Mouse (Mus musculus) midbrain, embryonic 15.5 days (tissue): Measurements from ENCODE around the gene Zcchc24. TPM values are rescaled to one million over a fixed set of nuclear protein-coding genes. Genes with fewer than 3 reads are reported as not detected.

Source experiments
- ATAC-seq: fragments of 200-750 bp; cut with Nextera tagmentation; replicated peaks from 2 replicates; pipeline ENCODE4 v1.8.0; 2017; ENCODE audit warnings: moderate TSS enrichment
- H3K27ac ChIP-seq: fragments of 300-500 bp; sonication (generic); 2 replicates; pipeline ENCODE4 v1.5.1; 2015; ENCODE audit warnings: mild to moderate bottlenecking, inconsistent platforms
- H3K27me3 ChIP-seq: fragments of 300-500 bp; sonication (generic); replicated peaks from 2 replicates; pipeline ENCODE4 v1.6.1; 2015; ENCODE audit warnings: inconsistent platforms
- H3K36me3 ChIP-seq: fragments of 300-500 bp; sonication (generic); replicated peaks from 2 replicates; pipeline ENCODE4 v1.6.1; 2015; ENCODE audit warnings: inconsistent platforms
- H3K4me1 ChIP-seq: fragments of 300-500 bp; sonication (generic); 2 replicates; pipeline ENCODE4 v1.6.1; 2015; ENCODE audit warnings: inconsistent platforms
- H3K4me2 ChIP-seq: fragments of 300-500 bp; sonication (generic); 2 replicates; pipeline ENCODE4 v1.6.1; 2015; ENCODE audit warnings: inconsistent platforms, mild to moderate bottlenecking, moderate library complexity
- H3K4me3 ChIP-seq: fragments of 300-500 bp; sonication (generic); 2 replicates; pipeline ENCODE4 v1.5.1; 2015; ENCODE audit warnings: mild to moderate bottlenecking, inconsistent platforms
- H3K9ac ChIP-seq: fragments of 300-500 bp; sonication (generic); 2 replicates; pipeline ENCODE4 v1.6.1; 2015; ENCODE audit warnings: mild to moderate bottlenecking, inconsistent platforms
- H3K9me3 ChIP-seq: fragments of 300-500 bp; sonication (generic); 2 replicates; pipeline ENCODE4 v1.6.1; 2016; ENCODE audit warnings: inconsistent platforms
- WGBS: fragments of 180-500 bp; shearing (Covaris S2); methylation state at CpG from one replicate; pipeline ENCODE4 v1.1.7; 2015; ENCODE audit warnings: mixed read lengths; 5-methylcytosine and 5-hydroxymethylcytosine counted together
- polyA plus RNA-seq: library from polyadenylated mRNA; unstranded; fragments of >200 nt; fragmentation: Nextera tagmentation; extraction: Ambion mirVana; gene quantifications from 2 replicates; pipeline ENCODE4 v1.2.1, GENCODE M21; 2015

Gene Zcchc24
- polyA plus RNA-seq, 1 experiment from 2014 or later, result 12.3 TPM

DNA sequence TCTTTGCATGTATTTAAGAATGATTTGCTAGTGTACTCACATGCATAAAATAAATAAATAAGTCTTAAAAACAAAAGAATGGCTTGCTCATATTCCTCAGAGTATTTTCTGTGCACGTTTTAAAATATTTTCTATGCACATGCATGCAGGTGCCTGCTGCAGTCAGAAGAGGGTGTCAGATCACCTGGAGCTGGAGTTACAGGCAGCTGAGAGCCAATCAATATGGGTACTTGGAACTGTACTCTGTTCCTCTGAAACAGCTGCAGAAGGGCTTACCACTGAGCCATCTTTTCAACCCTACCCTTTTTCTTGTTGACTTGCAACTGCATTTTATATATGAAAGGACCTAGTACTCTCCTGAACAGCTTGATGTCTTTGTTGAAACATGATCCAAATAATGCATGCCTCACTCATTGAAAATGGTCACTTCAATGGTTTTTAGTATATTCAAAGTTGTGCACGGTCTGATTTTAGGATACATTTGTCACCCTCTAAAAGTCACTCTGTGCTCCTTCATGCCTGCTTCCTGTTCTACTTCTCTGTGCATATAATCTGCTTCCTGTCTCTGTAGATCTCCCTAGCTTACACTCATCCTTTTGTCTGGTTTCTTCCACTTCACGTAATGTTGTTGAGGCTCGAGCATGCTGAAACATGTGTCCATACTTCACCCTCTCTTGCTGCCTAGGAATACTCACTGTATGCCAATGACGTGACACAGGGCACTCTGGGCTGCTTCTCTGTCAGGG, 47.7 kb downstream of the Zcchc24 start:
- Histone ChIP-seq H3K4me2 (no peak overlapping the region), H3K27me3 (no peaks in the 10 kb centered on the region), H3K9me3 (no peaks in the 10 kb centered on the region), H3K27ac (no peak overlapping the region), H3K4me1 (peaks cover 13% of the 10 kb centered on the region; the same call in 1 of the 2 replicates), H3K36me3 (no peaks in the 10 kb centered on the region), H3K9ac (no peak overlapping the region), H3K4me3 (no peak overlapping the region)
- ATAC-seq, result no peak
- WGBS, result 91% methylated on average over 5 of the region's 5 CpGs

- no peaks in the 10 kb centered on the region for H3K27me3 ChIP-seq
- 56% methylated on average over 9 of the region's 9 CpGs for WGBS
- no peak overlapping the region for H3K9ac ChIP-seq
- H3K9me3 ChIP-seq, result no peaks in the 10 kb centered on the region
- H3K27ac ChIP-seq, result no peak overlapping the region
- H3K4me2 ChIP-seq, result no peak overlapping the region
- H3K4me3 ChIP-seq, result no peak overlapping the region
- no peak for ATAC-seq
- no peaks in the 10 kb centered on the region for H3K36me3 ChIP-seq
- peaks cover 7% of the 10 kb centered on the region; the same call in 1 of the 2 replicates for H3K4me1 ChIP-seq
Observed at GRCm38 (mm10) chr14:25719371-25719770, 49.5 kb downstream of the Zcchc24 start.

- no peak overlapping the region for H3K9ac ChIP-seq
- no peaks in the 10 kb centered on the region for H3K9me3 ChIP-seq
- no peaks in the 10 kb centered on the region for H3K36me3 ChIP-seq
- no peaks in the 10 kb centered on the region for H3K27me3 ChIP-seq
- H3K4me3 ChIP-seq, result no peak overlapping the region
- WGBS, result 5% methylated on average over 2 of the region's 2 CpGs
- peaks cover 6% of the 10 kb centered on the region; the same call in 1 of the 2 replicates for H3K4me1 ChIP-seq
- no peak overlapping the region for H3K4me2 ChIP-seq
- no peak overlapping the region for H3K27ac ChIP-seq
- ATAC-seq, result no peak
Observed at GRCm38 (mm10) chr14:25718471-25718870, 50.4 kb downstream of the Zcchc24 start.

GRCm38 (mm10) chr14:25717718-25718117, 51.1 kb downstream of the Zcchc24 start:
- no peak for ATAC-seq
- Histone ChIP-seq H3K27ac (no peak overlapping the region), H3K9me3 (no peaks in the 10 kb centered on the region), H3K4me2 (no peak overlapping the region), H3K9ac (no peak overlapping the region), H3K27me3 (no peaks in the 10 kb centered on the region), H3K36me3 (no peaks in the 10 kb centered on the region), H3K4me1 (peaks cover 6% of the 10 kb centered on the region; the same call in 1 of the 2 replicates), H3K4me3 (no peak overlapping the region)
- WGBS, result 89% methylated on average over 8 of the region's 8 CpGs

GRCm38 (mm10) chr14:25716528-25716927, 52.3 kb downstream of the Zcchc24 start:
- WGBS, result 92% methylated on average over 1 of the region's 1 CpGs
- no peak overlapping the region for H3K9ac ChIP-seq
- no peak overlapping the region for H3K27ac ChIP-seq
- no peaks in the 10 kb centered on the region; the same call in 1 of the 2 replicates for H3K4me1 ChIP-seq
- no peaks in the 10 kb centered on the region for H3K27me3 ChIP-seq
- H3K4me3 ChIP-seq, result no peak overlapping the region
- H3K4me2 ChIP-seq, result no peak overlapping the region
- H3K9me3 ChIP-seq, result no peaks in the 10 kb centered on the region
- ATAC-seq, result no peak
- H3K36me3 ChIP-seq, result no peaks in the 10 kb centered on the region

DNA sequence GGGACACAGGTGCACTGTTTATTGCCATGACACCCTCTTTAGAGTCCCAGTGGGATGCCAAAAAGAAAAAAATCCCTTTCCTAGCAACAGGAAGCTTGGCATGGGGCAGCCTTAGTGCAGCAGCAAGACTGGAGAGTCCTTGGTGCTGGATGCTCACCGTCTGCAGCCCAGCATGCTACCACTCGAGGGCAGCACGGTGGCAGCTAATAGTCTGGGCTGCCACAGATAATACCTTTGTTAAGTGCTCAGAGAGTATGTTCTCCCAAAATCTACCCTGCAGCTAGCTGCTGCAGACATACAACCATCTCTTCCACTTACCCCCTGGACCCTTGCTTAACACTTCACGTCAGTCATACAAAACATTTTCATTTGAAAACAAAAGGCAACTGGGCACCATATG, 55.4 kb downstream of the Zcchc24 start:
- Histone ChIP-seq H3K9ac (no peak overlapping the region), H3K27ac (no peak overlapping the region), H3K4me1 (no peaks in the 10 kb centered on the region; the same call in 1 of the 2 replicates), H3K36me3 (no peaks in the 10 kb centered on the region), H3K9me3 (no peaks in the 10 kb centered on the region), H3K4me3 (no peak overlapping the region), H3K4me2 (no peak overlapping the region), H3K27me3 (no peaks in the 10 kb centered on the region)
- peak; percentile 74 for ATAC-seq
- 12% methylated on average over 4 of the region's 4 CpGs for WGBS

- ATAC-seq, result no peak
- no peaks in the 10 kb centered on the region; the same call in 1 of the 2 replicates for H3K4me1 ChIP-seq
- H3K27ac ChIP-seq, result no peak overlapping the region
- H3K27me3 ChIP-seq, result no peaks in the 10 kb centered on the region
- H3K9me3 ChIP-seq, result no peaks in the 10 kb centered on the region
- no peak overlapping the region for H3K4me2 ChIP-seq
- H3K4me3 ChIP-seq, result no peak overlapping the region
- H3K9ac ChIP-seq, result no peak overlapping the region
- no peaks in the 10 kb centered on the region for H3K36me3 ChIP-seq
- 68% methylated on average over 8 of the region's 8 CpGs for WGBS
Observed at GRCm38 (mm10) chr14:25711602-25712001, 57.2 kb downstream of the Zcchc24 start.

- ATAC-seq, result no peak
- H3K4me2 ChIP-seq, result no peak overlapping the region
- H3K9me3 ChIP-seq, result no peaks in the 10 kb centered on the region
Observed at GRCm38 (mm10) chr14:25711177-25711576, 57.7 kb downstream of the Zcchc24 start.

GRCm38 (mm10) chr14:25710681-25711080, 58.2 kb downstream of the Zcchc24 start:
- Histone ChIP-seq H3K27ac (no peak overlapping the region), H3K4me2 (no peak overlapping the region), H3K9ac (no peak overlapping the region), H3K4me3 (no peak overlapping the region), H3K27me3 (no peaks in the 10 kb centered on the region), H3K9me3 (no peaks in the 10 kb centered on the region), H3K4me1 (no peaks in the 10 kb centered on the region; the same call in 1 of the 2 replicates), H3K36me3 (no peaks in the 10 kb centered on the region)
- ATAC-seq, result no peak
- WGBS, result 64% methylated on average over 4 of the region's 4 CpGs

More at GRCm38 (mm10) chr14:25711177-25711576, 57.7 kb downstream of the Zcchc24 start:
- H3K4me1 ChIP-seq, result no peaks in the 10 kb centered on the region; the same call in 1 of the 2 replicates
- H3K27me3 ChIP-seq, result no peaks in the 10 kb centered on the region
- WGBS, result 47% methylated on average over 7 of the region's 7 CpGs
- H3K27ac ChIP-seq, result no peak overlapping the region
- H3K9ac ChIP-seq, result no peak overlapping the region
- no peak overlapping the region for H3K4me3 ChIP-seq
- H3K36me3 ChIP-seq, result no peaks in the 10 kb centered on the region

DNA sequence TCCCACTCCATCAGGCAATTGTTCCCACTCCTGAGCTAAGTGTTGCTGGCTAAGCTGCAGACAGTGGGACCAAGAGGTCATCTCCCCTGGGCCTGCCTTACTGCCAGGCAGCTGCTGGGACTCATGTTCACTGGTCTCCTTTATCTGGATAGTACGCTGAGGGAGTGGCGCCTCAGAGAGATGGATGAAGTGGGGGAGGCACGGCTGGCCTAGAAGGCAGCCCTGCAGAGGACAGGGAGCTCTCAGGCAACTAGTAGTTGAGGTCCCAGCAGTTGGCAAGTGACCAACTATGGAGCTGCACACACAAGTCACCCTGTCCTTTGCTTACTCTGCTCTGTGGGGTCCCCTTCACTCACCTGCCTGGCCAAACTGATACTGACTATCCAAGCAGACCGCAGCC, 58.8 kb downstream of the Zcchc24 start:
- H3K4me2 ChIP-seq, result no peak overlapping the region
- H3K27me3 ChIP-seq, result no peaks in the 10 kb centered on the region
- H3K36me3 ChIP-seq, result no peaks in the 10 kb centered on the region
- no peak for ATAC-seq
- 79% methylated on average over 4 of the region's 4 CpGs for WGBS
- no peaks in the 10 kb centered on the region for H3K9me3 ChIP-seq
- H3K4me3 ChIP-seq, result no peak overlapping the region
- H3K4me1 ChIP-seq, result no peaks in the 10 kb centered on the region; the same call in 1 of the 2 replicates
- H3K27ac ChIP-seq, result no peak overlapping the region
- no peak overlapping the region for H3K9ac ChIP-seq

GRCm38 (mm10) chr14:25708917-25709316, 59.9 kb downstream of the Zcchc24 start:
- no peak overlapping the region for H3K4me2 ChIP-seq
- no peak for ATAC-seq
- H3K4me1 ChIP-seq, result no peaks in the 10 kb centered on the region; the same call in 1 of the 2 replicates
- no peaks in the 10 kb centered on the region for H3K27me3 ChIP-seq
- H3K27ac ChIP-seq, result no peak overlapping the region
- 94% methylated on average over 2 of the region's 2 CpGs for WGBS
- no peak overlapping the region for H3K4me3 ChIP-seq
- no peaks in the 10 kb centered on the region for H3K9me3 ChIP-seq
- no peaks in the 10 kb centered on the region for H3K36me3 ChIP-seq
- no peak overlapping the region for H3K9ac ChIP-seq

DNA sequence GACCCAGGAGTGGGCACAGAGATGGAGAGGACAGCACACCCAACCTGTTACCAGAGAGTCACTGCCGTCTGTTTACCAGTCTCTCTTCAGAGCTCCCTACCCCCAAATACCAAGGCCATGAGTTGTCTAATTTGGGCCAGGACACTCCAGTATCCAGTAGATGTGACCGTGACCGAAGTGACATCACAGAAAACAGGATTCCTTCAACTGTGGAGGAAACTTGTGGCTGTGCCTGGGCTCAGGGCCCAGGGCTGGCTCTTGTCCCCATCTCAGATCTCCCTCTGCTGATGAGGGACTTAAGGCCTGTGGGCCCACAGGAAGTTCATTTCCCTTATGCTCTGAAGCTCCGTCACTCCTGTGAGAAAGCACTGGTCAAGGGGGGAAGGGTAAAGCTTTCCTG, 60.4 kb downstream of the Zcchc24 start:
- no peak overlapping the region for H3K4me3 ChIP-seq
- no peak overlapping the region for H3K27ac ChIP-seq
- H3K27me3 ChIP-seq, result no peaks in the 10 kb centered on the region
- WGBS, result 74% methylated on average over 4 of the region's 4 CpGs
- H3K4me1 ChIP-seq, result no peaks in the 10 kb centered on the region
- no peak overlapping the region for H3K9ac ChIP-seq
- H3K36me3 ChIP-seq, result no peaks in the 10 kb centered on the region
- H3K9me3 ChIP-seq, result no peaks in the 10 kb centered on the region
- H3K4me2 ChIP-seq, result no peak overlapping the region
- ATAC-seq, result no peak

GRCm38 (mm10) chr14:25707691-25708181, 61.1 kb downstream of the Zcchc24 start:
- no peak overlapping the region for H3K27ac ChIP-seq
- ATAC-seq, result 0 out of 2 replicates have a peak, but pooled peaks have one; percentile 25
- no peaks in the 10 kb centered on the region for H3K9me3 ChIP-seq
- no peaks in the 10 kb centered on the region for H3K36me3 ChIP-seq
- no peak overlapping the region for H3K9ac ChIP-seq
- no peaks in the 10 kb centered on the region for H3K27me3 ChIP-seq
- no peak overlapping the region for H3K4me3 ChIP-seq
- H3K4me2 ChIP-seq, result no peak overlapping the region
- H3K4me1 ChIP-seq, result no peaks in the 10 kb centered on the region
- 61% methylated on average over 5 of the region's 5 CpGs for WGBS
